Mouse (Mus musculus): ENCODE data around the gene Evx2. TPM values are rescaled to one million over a fixed set of nuclear protein-coding genes. Genes with fewer than 3 reads are reported as not detected.

Evx2 gene
- total and polyA plus RNA-seq, 2 experiments from 2014 or later, result not detected

DNA sequence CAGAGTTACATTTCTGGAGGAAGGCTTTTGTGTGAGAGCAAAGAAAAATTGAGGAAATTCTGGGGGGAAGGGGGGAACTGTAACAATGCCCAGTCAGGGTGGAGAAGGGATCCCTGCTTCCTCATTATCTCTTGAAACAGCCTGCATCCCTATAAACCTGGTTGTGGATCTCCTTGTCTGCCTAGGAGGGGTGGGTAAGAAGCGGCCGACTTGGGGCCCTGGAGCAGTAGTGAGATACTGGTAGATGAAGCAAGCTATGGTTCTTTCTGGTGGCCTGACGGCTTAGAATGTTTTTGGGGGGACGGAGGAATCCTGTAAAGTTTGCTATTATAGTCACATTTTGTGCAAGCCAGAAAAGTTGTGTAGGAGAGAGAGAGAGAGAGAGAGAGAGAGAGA, 34.1 kb upstream of the Evx2 start:
- no peak for DNase-seq (ENCODE audit: low spot score)
- WGBS, result 19% methylated on average over 4 of the region's 4 CpGs
- H3K27ac ChIP-seq (ENCODE audit: low read depth), result no peak overlapping the region
- no peaks in the 10 kb centered on the region for H3K4me1 ChIP-seq (ENCODE audit: control insufficient read depth, insufficient read depth)
- peaks cover 99% of the 10 kb centered on the region for H3K27me3 ChIP-seq (ENCODE audit: control insufficient read depth, insufficient read depth, low read length)
- H3K4me3 ChIP-seq (ENCODE audit: low read depth, low read length), result no peak overlapping the region
- H3K4me2 ChIP-seq (ENCODE audit: low read depth, low read length), result no peak overlapping the region
- no peaks in the 10 kb centered on the region for H3K9me3 ChIP-seq (replicated peaks; ENCODE audit: control insufficient read depth, low read length)
- TF ChIP-seq CTCF (IDR thresholded peaks at IDR 0.05; ENCODE audit: low read depth), result no peak
- no peak for TF ChIP-seq EP300 (IDR thresholded peaks at IDR 0.05; ENCODE audit: low read depth)
- H3K9ac ChIP-seq (replicated peaks; ENCODE audit: low read depth, low read length), result no peak overlapping the region
- no peaks in the 10 kb centered on the region for H3K36me3 ChIP-seq (replicated peaks; ENCODE audit: control insufficient read depth, insufficient read depth, low read length)
- ATAC-seq (ENCODE audit: insufficient read depth, low read depth), result no peak

DNA sequence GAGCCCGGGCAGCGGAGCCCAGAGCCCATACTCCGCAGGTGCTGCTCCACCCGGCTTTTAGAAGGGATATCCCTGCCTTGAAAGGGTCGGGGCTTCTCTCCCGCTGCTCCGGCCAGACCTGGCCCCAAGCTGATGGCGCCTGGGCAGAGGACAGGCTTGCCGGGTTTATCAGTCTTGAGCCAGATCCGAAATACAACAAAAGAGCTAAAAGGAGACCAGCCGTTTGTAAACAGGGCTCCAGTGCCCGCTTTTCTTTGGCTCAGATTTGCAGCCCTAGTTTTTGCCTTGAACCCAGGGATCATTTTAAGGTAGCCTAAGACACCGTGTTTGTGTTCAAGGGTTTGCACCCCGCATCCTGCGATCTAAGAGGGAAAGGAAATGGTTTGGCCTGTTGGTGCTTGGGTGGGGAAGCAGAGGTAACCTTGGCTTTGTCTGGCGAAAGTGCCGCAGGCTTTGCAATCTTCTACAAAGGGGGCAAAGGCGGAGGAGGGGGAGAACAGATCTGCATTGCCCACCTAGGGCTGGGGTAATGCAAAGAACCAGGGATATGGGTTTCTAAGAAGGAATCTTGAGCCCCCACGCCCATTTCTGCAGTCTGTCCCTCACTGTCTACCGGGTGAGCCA, 33.6 kb upstream of the Evx2 start:
- H3K4me1 ChIP-seq (ENCODE audit: control insufficient read depth, insufficient read depth), result no peaks in the 10 kb centered on the region
- H3K27me3 ChIP-seq (ENCODE audit: control insufficient read depth, insufficient read depth, low read length), result peaks cover 99% of the 10 kb centered on the region
- TF ChIP-seq EP300 (IDR thresholded peaks at IDR 0.05; ENCODE audit: low read depth) (no peak), CTCF (IDR thresholded peaks at IDR 0.05; ENCODE audit: low read depth) (no peak)
- no peak overlapping the region for H3K9ac ChIP-seq (replicated peaks; ENCODE audit: low read depth, low read length)
- WGBS, result 3% methylated on average over 20 of the region's 20 CpGs
- H3K9me3 ChIP-seq (replicated peaks; ENCODE audit: control insufficient read depth, low read length), result no peaks in the 10 kb centered on the region
- H3K4me2 ChIP-seq (ENCODE audit: low read depth, low read length), result no peak overlapping the region
- H3K4me3 ChIP-seq (ENCODE audit: low read depth, low read length), result no peak overlapping the region
- no peaks in the 10 kb centered on the region for H3K36me3 ChIP-seq (replicated peaks; ENCODE audit: control insufficient read depth, insufficient read depth, low read length)
- no peak for ATAC-seq (ENCODE audit: insufficient read depth, low read depth)
- H3K27ac ChIP-seq (ENCODE audit: low read depth), result no peak overlapping the region
- no peak for DNase-seq (ENCODE audit: low spot score)

DNA sequence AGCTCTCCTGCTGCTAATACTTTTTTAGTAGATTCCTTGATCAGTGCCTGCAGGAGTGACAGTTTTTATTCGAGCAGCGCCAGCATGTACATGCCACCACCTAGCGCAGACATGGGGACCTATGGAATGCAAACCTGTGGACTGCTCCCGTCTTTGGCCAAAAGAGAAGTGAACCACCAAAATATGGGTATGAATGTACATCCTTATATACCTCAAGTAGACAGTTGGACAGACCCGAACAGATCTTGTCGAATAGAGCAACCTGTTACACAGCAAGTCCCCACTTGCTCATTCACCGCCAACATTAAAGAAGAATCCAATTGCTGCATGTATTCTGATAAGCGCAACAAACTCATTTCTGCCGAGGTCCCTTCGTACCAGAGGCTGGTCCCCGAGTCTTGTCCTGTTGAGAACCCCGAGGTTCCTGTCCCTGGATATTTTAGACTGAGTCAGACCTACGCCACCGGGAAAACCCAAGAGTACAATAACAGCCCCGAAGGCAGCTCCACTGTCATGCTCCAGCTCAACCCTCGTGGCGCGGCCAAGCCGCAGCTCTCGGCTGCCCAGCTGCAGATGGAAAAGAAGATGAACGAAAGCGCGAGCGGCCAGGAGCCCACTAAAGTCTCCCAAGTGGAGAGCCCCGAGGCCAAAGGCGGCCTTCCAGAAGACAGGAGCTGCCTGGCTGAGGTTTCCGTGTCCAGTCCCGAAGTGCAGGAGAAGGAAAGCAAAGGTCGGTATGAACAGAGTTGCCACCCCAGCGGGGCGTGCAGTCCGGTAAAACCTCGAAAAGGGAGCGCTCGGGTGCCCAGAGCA, 32.8 kb upstream of the Evx2 start:
- Histone ChIP-seq H3K9ac (replicated peaks; ENCODE audit: low read depth, low read length) (no peak overlapping the region), H3K27ac (ENCODE audit: low read depth) (no peak overlapping the region), H3K36me3 (replicated peaks; ENCODE audit: control insufficient read depth, insufficient read depth, low read length) (no peaks in the 10 kb centered on the region), H3K4me1 (ENCODE audit: control insufficient read depth, insufficient read depth) (no peaks in the 10 kb centered on the region), H3K9me3 (replicated peaks; ENCODE audit: control insufficient read depth, low read length) (no peaks in the 10 kb centered on the region), H3K4me2 (ENCODE audit: low read depth, low read length) (no peak overlapping the region), H3K4me3 (ENCODE audit: low read depth, low read length) (peak overlapping the region; percentile 28; the same call in 1 of the 2 replicates), H3K27me3 (ENCODE audit: control insufficient read depth, insufficient read depth, low read length) (peaks cover 99% of the 10 kb centered on the region)
- no peak for TF ChIP-seq CTCF (IDR thresholded peaks at IDR 0.05; ENCODE audit: low read depth)
- no peak for TF ChIP-seq EP300 (IDR thresholded peaks at IDR 0.05; ENCODE audit: low read depth)
- no peak for DNase-seq (ENCODE audit: low spot score)
- no peak for ATAC-seq (ENCODE audit: insufficient read depth, low read depth)
- WGBS, result 5% methylated on average over 35 of the region's 35 CpGs

DNA sequence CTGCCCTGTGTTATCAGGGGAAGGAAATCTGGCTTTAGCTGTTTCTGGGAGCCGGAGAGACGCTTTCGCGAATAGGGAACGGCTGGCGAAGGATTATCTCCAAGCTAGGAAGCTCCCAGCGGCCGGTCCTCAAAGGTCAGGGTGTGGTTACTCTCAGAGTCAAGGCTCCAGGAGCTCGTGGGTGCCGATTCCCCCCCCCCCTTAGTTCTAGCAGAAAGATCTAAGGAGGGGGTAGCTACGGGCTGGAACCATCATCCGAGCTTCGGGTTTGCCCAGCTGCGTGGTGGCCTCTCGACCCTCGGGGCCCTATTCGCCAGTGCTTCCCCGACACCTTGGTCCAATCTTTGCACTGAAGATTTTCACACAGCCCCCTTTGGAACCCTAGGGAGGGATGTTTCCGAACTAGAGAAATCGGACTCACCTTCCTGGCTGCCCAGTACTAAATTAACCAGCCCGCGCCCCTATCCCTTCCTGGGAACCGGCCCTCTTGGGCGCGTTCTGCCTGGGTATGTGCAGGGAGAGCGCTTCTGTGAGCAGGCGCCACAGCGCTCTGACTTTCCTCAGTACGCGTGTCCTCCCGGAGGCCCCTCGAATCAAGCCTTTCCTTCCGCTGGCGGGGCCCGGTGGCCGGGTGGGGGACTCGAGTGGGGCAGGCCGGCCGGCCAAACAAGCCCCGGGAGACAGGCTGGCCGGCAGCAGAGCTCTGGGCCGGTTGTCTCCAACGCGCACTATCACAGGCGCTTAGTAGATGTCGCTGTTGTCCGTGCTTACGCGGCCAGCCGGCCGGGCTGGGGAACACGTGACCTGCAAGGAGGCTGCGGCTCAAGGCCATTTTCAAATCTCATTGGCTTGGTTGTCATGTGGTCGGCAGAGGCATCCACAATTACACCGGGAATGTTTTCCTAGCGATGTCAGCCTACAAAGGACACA, 31.9 kb upstream of the Evx2 start, which contains the start of gene Hoxd10:
Hoxd10 (plus strand) TSS at position 903 of the 930 bp plus-strand sequence.
- 3% methylated on average over 56 of the region's 56 CpGs for WGBS
- no peaks in the 10 kb centered on the region for H3K9me3 ChIP-seq (replicated peaks; ENCODE audit: control insufficient read depth, low read length)
- peak within 1 kb of the TSS; percentile 19; the same call in 1 of the 2 replicates for H3K4me2 ChIP-seq (ENCODE audit: low read depth, low read length)
- no peak within 1 kb of the TSS for H3K9ac ChIP-seq (replicated peaks; ENCODE audit: low read depth, low read length)
- peak; percentile 58 for DNase-seq (ENCODE audit: low spot score)
- TF ChIP-seq CTCF (IDR thresholded peaks at IDR 0.05; ENCODE audit: low read depth) (peak; percentile 40), EP300 (IDR thresholded peaks at IDR 0.05; ENCODE audit: low read depth) (no peak)
- H3K4me3 ChIP-seq (ENCODE audit: low read depth, low read length), result peak within 1 kb of the TSS; percentile 28
- H3K36me3 ChIP-seq (replicated peaks; ENCODE audit: control insufficient read depth, insufficient read depth, low read length), result no peaks in the 10 kb centered on the region
- ATAC-seq (ENCODE audit: insufficient read depth, low read depth), result peak; percentile 65; the same call in 1 of the 2 replicates
- H3K27ac ChIP-seq (ENCODE audit: low read depth), result no peak within 1 kb of the TSS
- H3K4me1 ChIP-seq (ENCODE audit: control insufficient read depth, insufficient read depth), result no peaks in the 10 kb centered on the region
- H3K27me3 ChIP-seq (ENCODE audit: control insufficient read depth, insufficient read depth, low read length), result peaks cover 99% of the 10 kb centered on the region

DNA sequence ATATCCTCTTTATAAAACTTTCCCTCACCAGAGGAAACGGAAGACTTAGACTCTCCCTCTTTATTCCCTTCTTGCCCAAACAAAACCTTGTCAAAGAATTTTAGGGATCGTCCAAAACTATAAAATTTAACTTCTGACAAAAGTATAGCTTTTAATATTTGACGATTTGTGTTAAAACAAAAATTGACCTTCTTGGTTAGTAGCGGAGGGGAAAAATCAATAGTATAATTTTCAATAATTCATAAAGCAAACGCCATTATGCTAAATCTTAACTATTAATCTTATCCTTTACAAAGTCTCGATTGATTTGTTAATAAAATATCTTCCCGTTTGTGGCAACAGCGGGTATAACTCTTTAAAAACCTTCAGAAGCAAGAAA, 31.0 kb upstream of the Evx2 start:
- Histone ChIP-seq H3K4me2 (ENCODE audit: low read depth, low read length) (no peak overlapping the region), H3K4me3 (ENCODE audit: low read depth, low read length) (no peak overlapping the region), H3K9ac (replicated peaks; ENCODE audit: low read depth, low read length) (no peak overlapping the region), H3K4me1 (ENCODE audit: control insufficient read depth, insufficient read depth) (no peaks in the 10 kb centered on the region), H3K27ac (ENCODE audit: low read depth) (no peak overlapping the region), H3K27me3 (ENCODE audit: control insufficient read depth, insufficient read depth, low read length) (peaks cover 99% of the 10 kb centered on the region), H3K36me3 (replicated peaks; ENCODE audit: control insufficient read depth, insufficient read depth, low read length) (no peaks in the 10 kb centered on the region), H3K9me3 (replicated peaks; ENCODE audit: control insufficient read depth, low read length) (no peaks in the 10 kb centered on the region)
- DNase-seq (ENCODE audit: low spot score) (no peak), ATAC-seq (ENCODE audit: insufficient read depth, low read depth) (no peak)
- WGBS, result 8% methylated on average over 8 of the region's 8 CpGs
- TF ChIP-seq CTCF (IDR thresholded peaks at IDR 0.05; ENCODE audit: low read depth) (no peak), EP300 (IDR thresholded peaks at IDR 0.05; ENCODE audit: low read depth) (no peak)
